Mouse (Mus musculus) layer of hippocampus, postnatal 14 days (tissue): ENCODE data around the gene Syt7. TPM values are rescaled to one million over a fixed set of nuclear protein-coding genes. Genes with fewer than 3 reads are reported as not detected.

Experiments
- total RNA-seq, 2 experiments: library from RNA; stranded (reverse); gene quantifications; 2 replicates each; pipeline ENCODE4 v1.2.3; 2021

The Syt7 gene
- total RNA-seq, 2 experiments from 2014 or later: 277 to 282 TPM

Other genes with a start within 250 kb of the Syt7 start
- 100 to 1,000 TPM; 193 to 203 TPM for gene Fads1, start 206.2 kb upstream of the Syt7 start, total RNA-seq
- gene Tmem258, start 185.1 kb upstream of the Syt7 start, total RNA-seq: 10 to 100 TPM; 90.6 to 91.7 TPM
- gene Fen1, start 184.9 kb upstream of the Syt7 start, total RNA-seq: 10 to 100 TPM in 1 of 2 experiments, 1 to 10 TPM in 1; 8.8 to 10.1 TPM
- 10 to 100 TPM; 29.6 to 31.2 TPM for gene Myrf, start 148.3 kb upstream of the Syt7 start, total RNA-seq
- gene Dagla, start 84.2 kb upstream of the Syt7 start, total RNA-seq: 100 to 1,000 TPM; 131 to 134 TPM
- gene Lrrc10b, start 68.4 kb downstream of the Syt7 start, total RNA-seq: 10 to 100 TPM; 58.7 to 58.9 TPM
- 1 to 10 TPM; 1.5 to 1.6 TPM for gene Ppp1r32, start 93.8 kb downstream of the Syt7 start, total RNA-seq
- 10 to 100 TPM; 63.5 to 71.9 TPM for gene Cpsf7, start 136.2 kb downstream of the Syt7 start, total RNA-seq
- gene Sdhaf2, start 137.1 kb downstream of the Syt7 start, total RNA-seq: 10 to 100 TPM; 57.6 to 62.0 TPM
- gene Tmem216, start 167.1 kb downstream of the Syt7 start, total RNA-seq: 10 to 100 TPM; 10.1 to 11.8 TPM
- 10 to 100 TPM; 13.0 to 13.9 TPM for gene Cyb561a3, start 188.1 kb downstream of the Syt7 start, total RNA-seq
- gene Tmem138, start 188.3 kb downstream of the Syt7 start, total RNA-seq: 10 to 100 TPM; 12.4 to 12.6 TPM
- gene Ddb1, start 216.2 kb downstream of the Syt7 start, total RNA-seq: 100 to 1,000 TPM; 202 to 215 TPM
- gene Tkfc, start 216.6 kb downstream of the Syt7 start, total RNA-seq: 10 to 100 TPM; 21.7 to 24.4 TPM
- under 1 TPM; 0.60 to 0.91 TPM for gene Vwce, start 245.1 kb downstream of the Syt7 start, total RNA-seq